19 mouse cellular contexts compared by ENCODE assay signal in the genomic region with DNA sequence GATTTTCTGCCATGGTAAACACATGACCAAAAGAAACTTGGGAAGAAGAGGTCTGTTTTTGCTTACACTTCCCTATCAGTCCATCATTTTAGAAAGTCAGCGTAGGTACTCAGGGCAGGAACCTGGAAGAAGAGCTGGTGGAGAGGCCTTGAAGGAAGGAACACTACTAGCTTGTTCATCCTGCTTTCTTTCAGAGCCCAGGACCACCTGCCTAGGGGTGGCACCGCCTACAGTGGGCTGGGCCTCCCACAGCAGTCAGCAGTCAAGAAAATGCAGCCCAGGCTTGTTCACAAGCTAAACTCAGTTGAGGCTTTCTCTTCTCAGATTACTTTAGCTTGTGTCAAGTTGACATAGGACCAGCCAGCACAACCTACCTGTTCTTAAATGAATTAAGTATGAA. TPM values are rescaled to one million over a fixed set of nuclear protein-coding genes. Genes with fewer than 3 reads are reported as not detected.
DNase-seq lines count a peak whose midpoint lies in the region; ATAC-seq and TF ChIP-seq lines count a peak whose summit lies in the region.
"Had no signal": no experiment of that assay in that cellular context is flagged by ENCODE, and none has a peak within 500 bp of the region (broad histone marks: within the 10 kb centered on the region; RNA-seq: fewer than 3 reads in every experiment).

No protein-coding gene starts in this region.

- 80% methylated on average over 2 of the region's 2 CpGs for WGBS in embryonic facial prominence, embryonic 13.5 days
- WGBS in embryonic facial prominence, embryonic 10.5 days = 80% methylated on average over 2 of the region's 2 CpGs
- WGBS in limb, embryonic 11.5 days = 90% methylated on average over 2 of the region's 2 CpGs
- WGBS in limb, embryonic 10.5 days = 87% methylated on average over 2 of the region's 2 CpGs
- 94% methylated on average over 2 of the region's 2 CpGs for WGBS in cerebellum, adult 2 months

- H3K36me3 ChIP-seq in embryonic facial prominence, embryonic 13.5 days = no peaks in the 10 kb centered on the region
- peaks cover 16% of the 10 kb centered on the region for H3K36me3 ChIP-seq in embryonic facial prominence, embryonic 10.5 days (replicated peaks)
- no peaks in the 10 kb centered on the region for H3K36me3 ChIP-seq in limb, embryonic 11.5 days (ENCODE audit: control insufficient read depth, insufficient read depth, low read length)
- H3K36me3 ChIP-seq in limb, embryonic 10.5 days = peaks cover 6% of the 10 kb centered on the region; the same call in 1 of the 2 replicates
- H3K36me3 ChIP-seq: forebrain, embryonic 15.5 days; hindbrain, embryonic 13.5 days had no signal

- no peak for ATAC-seq in embryonic facial prominence, embryonic 13.5 days (ENCODE audit: insufficient number of reproducible peaks, insufficient read depth, low FRiP score, low TSS enrichment, low read depth)
- ATAC-seq in limb, embryonic 11.5 days (ENCODE audit: insufficient number of reproducible peaks, low FRiP score, low TSS enrichment, low read depth) = no peak
- ATAC-seq: CD4-positive, CD25-positive, alpha-beta regulatory T cell, adult 4 months; forebrain, embryonic 15.5 days; hindbrain, postnatal 0 days had no signal

- no peak overlapping the region for H3K9ac ChIP-seq in embryonic facial prominence, embryonic 13.5 days
- H3K9ac ChIP-seq in limb, embryonic 11.5 days (ENCODE audit: low read length) = no peak overlapping the region
- H3K9ac ChIP-seq: forebrain, embryonic 15.5 days; hindbrain, embryonic 13.5 days had no signal

- H3K4me3 ChIP-seq in embryonic facial prominence, embryonic 13.5 days = no peak overlapping the region
- no peak overlapping the region for H3K4me3 ChIP-seq in embryonic facial prominence, embryonic 10.5 days
- no peak overlapping the region for H3K4me3 ChIP-seq in limb, embryonic 11.5 days (ENCODE audit: low read depth, low read length)
- H3K4me3 ChIP-seq in limb, embryonic 10.5 days = no peak overlapping the region
- H3K4me3 ChIP-seq in cerebellum, adult 2 months (replicated peaks; ENCODE audit: insufficient read depth, low read depth, low read length) = no peak overlapping the region
- H3K4me3 ChIP-seq: forebrain, embryonic 15.5 days; hindbrain, embryonic 13.5 days had no signal

- TF ChIP-seq POLR2A in cerebellum, adult 2 months (IDR thresholded peaks at IDR 0.05; ENCODE audit: borderline replicate concordance, insufficient read depth, low read length) = no peak

- H3K9me3 ChIP-seq in embryonic facial prominence, embryonic 13.5 days = no peaks in the 10 kb centered on the region
- no peaks in the 10 kb centered on the region for H3K9me3 ChIP-seq in embryonic facial prominence, embryonic 10.5 days
- no peaks in the 10 kb centered on the region for H3K9me3 ChIP-seq in limb, embryonic 11.5 days (ENCODE audit: control insufficient read depth, low read length)
- H3K9me3 ChIP-seq in limb, embryonic 10.5 days (replicated peaks) = no peaks in the 10 kb centered on the region
- H3K9me3 ChIP-seq: forebrain, embryonic 15.5 days; hindbrain, embryonic 13.5 days had no signal

- peaks cover 25% of the 10 kb centered on the region for H3K4me1 ChIP-seq in embryonic facial prominence, embryonic 13.5 days
- H3K4me1 ChIP-seq in embryonic facial prominence, embryonic 10.5 days = peaks cover 22% of the 10 kb centered on the region
- peaks cover 7% of the 10 kb centered on the region; the same call in 1 of the 2 replicates for H3K4me1 ChIP-seq in limb, embryonic 11.5 days (ENCODE audit: control insufficient read depth, insufficient read depth, low read length)
- H3K4me1 ChIP-seq in limb, embryonic 10.5 days = peaks cover 13% of the 10 kb centered on the region
- H3K4me1 ChIP-seq in cerebellum, adult 2 months (ENCODE audit: control insufficient read depth, insufficient read depth, low read length) = peaks cover 6% of the 10 kb centered on the region; the same call in 1 of the 2 replicates

- H3K4me2 ChIP-seq in embryonic facial prominence, embryonic 13.5 days = no peak overlapping the region
- no peak overlapping the region for H3K4me2 ChIP-seq in limb, embryonic 11.5 days (ENCODE audit: low read depth, severe bottlenecking)
- H3K4me2 ChIP-seq: forebrain, embryonic 15.5 days; hindbrain, embryonic 13.5 days had no signal

- DNase-seq in embryonic facial prominence, embryonic 10.5 days (ENCODE audit: low spot score) = no peak
- peak; percentile 20 for DNase-seq in limb, embryonic 11.5 days (ENCODE audit: low spot score)
- DNase-seq in limb, embryonic 10.5 days (ENCODE audit: low spot score) = no peak
- DNase-seq in ZHBTc4 (ENCODE audit: low read depth, low spot score) = peak; percentile 32
- no peak for DNase-seq in cerebellum, adult 2 months
- no peak for DNase-seq in ovary, postnatal 36 days (ENCODE audit: low spot score)
- DNase-seq: adrenal gland, adult 2 months; adrenal gland, postnatal 25 days; B cell, adult 2 months; cerebellum, adult 9-10 months; cerebellum, postnatal 36 days; gastrocnemius, postnatal 10 days; heart, postnatal 10 days; kidney, adult 11 months had no signal

- peak overlapping the region; percentile 33; the same call in 1 of the 2 replicates for H3K27ac ChIP-seq in embryonic facial prominence, embryonic 13.5 days
- no peak overlapping the region for H3K27ac ChIP-seq in embryonic facial prominence, embryonic 10.5 days (replicated peaks)
- no peak overlapping the region for H3K27ac ChIP-seq in limb, embryonic 11.5 days (replicated peaks; ENCODE audit: low read depth, low read length)
- no peak overlapping the region for H3K27ac ChIP-seq in limb, embryonic 10.5 days
- H3K27ac ChIP-seq in cerebellum, adult 2 months (ENCODE audit: insufficient read depth, low read length) = no peak overlapping the region
- H3K27ac ChIP-seq: forebrain, embryonic 15.5 days; hindbrain, embryonic 13.5 days; hindbrain, postnatal 0 days had no signal

- no peak for TF ChIP-seq CTCF in cerebellum, adult 2 months (IDR thresholded peaks at IDR 0.05; ENCODE audit: borderline replicate concordance, insufficient read depth, low read depth, low read length)

- no peaks in the 10 kb centered on the region for H3K27me3 ChIP-seq in embryonic facial prominence, embryonic 13.5 days
- H3K27me3 ChIP-seq in embryonic facial prominence, embryonic 10.5 days (replicated peaks; ENCODE audit: low read depth, poor library complexity, severe bottlenecking) = no peaks in the 10 kb centered on the region
- no peaks in the 10 kb centered on the region for H3K27me3 ChIP-seq in limb, embryonic 11.5 days (ENCODE audit: control insufficient read depth, insufficient read depth, low read length)
- H3K27me3 ChIP-seq in limb, embryonic 10.5 days (ENCODE audit: low read depth, poor library complexity, severe bottlenecking) = no peaks in the 10 kb centered on the region
- H3K27me3 ChIP-seq in cerebellum, adult 2 months (ENCODE audit: control insufficient read depth, insufficient read depth, low read length) = no peaks in the 10 kb centered on the region
- H3K27me3 ChIP-seq: forebrain, embryonic 15.5 days; hindbrain, embryonic 13.5 days had no signal

RNA-seq across cellular contexts. Expression of a gene that starts 2.7 kb away (rescaled TPM):
- polyA plus RNA-seq in embryonic facial prominence, embryonic 13.5 days (2015; fragmentation: Nextera tagmentation; extraction: Ambion mirVana) = 28.5 and 28.9 TPM in 2 replicates
- 21.3 and 22.2 TPM in 2 replicates for polyA plus RNA-seq in embryonic facial prominence, embryonic 10.5 days (2016; fragmentation: Nextera tagmentation; extraction: Ambion mirVana)
- polyA plus RNA-seq in limb, embryonic 11.5 days (2014; fragmentation: Nextera tagmentation; extraction: Ambion mirVana) = 28.1 and 32.5 TPM in 2 replicates
- polyA plus RNA-seq in limb, embryonic 10.5 days (2016; fragmentation: Nextera tagmentation; extraction: Ambion mirVana) = 17.1 and 21.3 TPM in 2 replicates
- polyA plus RNA-seq in cerebellum, adult 2 months (2012; rRNA removed) = 18.6 and 19.2 TPM in 2 replicates

Comparison
In these comparisons a context has a peak if more than half of its experiments do, and no peak if none do; other contexts are left out.
1. DNase-seq: peak in limb, embryonic 11.5 days (single experiment) and ZHBTc4 (single experiment); none in embryonic facial prominence, embryonic 10.5 days (single experiment), limb, embryonic 10.5 days (single experiment), cerebellum, adult 2 months (0 of 2) and ovary, postnatal 36 days (single experiment).